Comparison of ENCODE assay signal across 28 mouse cellular contexts in the genomic region with DNA sequence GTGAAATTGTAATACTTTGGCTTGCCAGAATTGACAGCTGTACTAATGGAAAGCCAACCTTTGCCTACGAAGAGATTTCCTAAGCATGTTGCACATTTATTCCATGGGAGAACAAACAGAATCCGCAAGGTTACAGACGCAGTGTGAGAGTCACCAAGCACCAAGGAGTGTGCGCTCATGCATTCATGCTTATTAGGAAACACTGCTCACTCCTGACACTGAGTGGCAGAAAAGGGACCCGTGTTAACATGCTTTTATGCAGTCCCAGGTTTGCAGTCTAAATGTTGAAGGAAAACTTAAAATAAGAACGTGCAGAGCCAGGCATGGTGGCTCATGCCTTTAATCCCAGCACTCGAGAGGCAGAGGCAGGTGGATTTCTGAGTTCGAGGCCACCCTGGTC. TPM values are rescaled to one million over a fixed set of nuclear protein-coding genes. Genes with fewer than 3 reads are reported as not detected.
A peak's percentile ranks its signal among the peaks of the same experiment; 100 is the strongest.
DNase-seq lines count a peak whose midpoint lies in the region; ATAC-seq and TF ChIP-seq lines count a peak whose summit lies in the region.
"Had no signal": no experiment of that assay in that cellular context is flagged by ENCODE, and none has a peak within 500 bp of the region (broad histone marks: within the 10 kb centered on the region; RNA-seq: fewer than 3 reads in every experiment).

No protein-coding gene starts in this region.

- no peaks in the 10 kb centered on the region for H3K9me3 ChIP-seq in forebrain, postnatal 0 days (ENCODE audit: low read length)
- H3K9me3 ChIP-seq in forebrain, embryonic 11.5 days (ENCODE audit: control insufficient read depth, low read length) = no peaks in the 10 kb centered on the region
- H3K9me3 ChIP-seq: embryonic facial prominence, embryonic 12.5 days; embryonic facial prominence, embryonic 15.5 days; forebrain, embryonic 13.5 days; heart, embryonic 12.5 days; heart, embryonic 15.5 days; hindbrain, embryonic 10.5 days; hindbrain, embryonic 15.5 days had no signal

- H3K27ac ChIP-seq in forebrain, postnatal 0 days (ENCODE audit: low read depth, low read length) = no peak overlapping the region
- no peak overlapping the region for H3K27ac ChIP-seq in forebrain, embryonic 11.5 days (ENCODE audit: low read depth, low read length)
- H3K27ac ChIP-seq in layer of hippocampus, adult 2 months = no peak overlapping the region
- H3K27ac ChIP-seq: embryonic facial prominence, embryonic 12.5 days; embryonic facial prominence, embryonic 15.5 days; forebrain, embryonic 13.5 days; heart, embryonic 15.5 days; hindbrain, embryonic 10.5 days; hindbrain, embryonic 15.5 days had no signal

- WGBS in forebrain, postnatal 0 days = 54% methylated on average over 8 of the region's 8 CpGs
- WGBS in forebrain, embryonic 11.5 days = 70% methylated on average over 8 of the region's 8 CpGs

- DNase-seq in forebrain, postnatal 0 days = peak; percentile 25
- DNase-seq in forebrain, embryonic 11.5 days (ENCODE audit: low spot score) = no peak
- no peak for DNase-seq in layer of hippocampus, adult 2 months (ENCODE audit: low spot score in 2 of 2)
- no peak for DNase-seq in layer of hippocampus, postnatal 25 days (ENCODE audit: extremely low spot score in 1 of 2, low spot score in 1 of 2)
- DNase-seq in retina, postnatal 1 day = peak; percentile 9
- no peak for DNase-seq in retina, embryonic 14.5 days (ENCODE audit: low spot score)
- DNase-seq: adrenal gland, adult 2 months; adrenal gland, postnatal 14 days; cerebellum, adult 18-20 months; cerebellum, adult 9-11 months; cerebellum, postnatal 25 days; gastrocnemius, postnatal 25 days; heart, adult 18-20 months; heart, postnatal 10 days; heart, postnatal 36 days had no signal

- ATAC-seq in forebrain, postnatal 0 days = peak; percentile 59
- ATAC-seq in forebrain, embryonic 11.5 days (replicated peaks; ENCODE audit: low FRiP score) = no peak
- ATAC-seq: CD4-positive, CD25-positive, alpha-beta regulatory T cell, adult 4 months; forebrain, embryonic 13.5 days; inflammation-experienced regulatory T-cells, adult 6 months; intestine, embryonic 16.5 days had no signal

- peak; percentile 38 for TF ChIP-seq CTCF in forebrain, postnatal 0 days (IDR thresholded peaks at IDR 0.05; ENCODE audit: low read depth)
- TF ChIP-seq CTCF in layer of hippocampus, adult 2 months (conservative IDR thresholded peaks at IDR 0.05) = peak; percentile 50

- H3K9ac ChIP-seq in forebrain, postnatal 0 days = no peak overlapping the region
- no peak overlapping the region for H3K9ac ChIP-seq in forebrain, embryonic 11.5 days (ENCODE audit: low read length)
- H3K9ac ChIP-seq: embryonic facial prominence, embryonic 12.5 days; embryonic facial prominence, embryonic 15.5 days; forebrain, embryonic 13.5 days; heart, embryonic 12.5 days; heart, embryonic 15.5 days; hindbrain, embryonic 15.5 days had no signal

- H3K27me3 ChIP-seq in forebrain, postnatal 0 days (ENCODE audit: insufficient read depth, low read length) = no peaks in the 10 kb centered on the region; the same call in 1 of the 2 replicates
- peaks cover 4% of the 10 kb centered on the region; the same call in 1 of the 2 replicates for H3K27me3 ChIP-seq in forebrain, embryonic 11.5 days (ENCODE audit: control insufficient read depth, insufficient read depth, low read length)
- H3K27me3 ChIP-seq: hindbrain, embryonic 15.5 days had no signal

- H3K4me1 ChIP-seq in forebrain, postnatal 0 days (ENCODE audit: insufficient read depth) = no peaks in the 10 kb centered on the region
- no peaks in the 10 kb centered on the region for H3K4me1 ChIP-seq in forebrain, embryonic 11.5 days (replicated peaks; ENCODE audit: control insufficient read depth, insufficient read depth, low read length)
- H3K4me1 ChIP-seq: embryonic facial prominence, embryonic 12.5 days; embryonic facial prominence, embryonic 15.5 days; forebrain, embryonic 13.5 days; heart, embryonic 12.5 days; heart, embryonic 15.5 days; hindbrain, embryonic 10.5 days; hindbrain, embryonic 15.5 days had no signal

- H3K4me3 ChIP-seq in forebrain, postnatal 0 days (ENCODE audit: low read depth, low read length) = no peak overlapping the region
- no peak overlapping the region for H3K4me3 ChIP-seq in forebrain, embryonic 11.5 days (ENCODE audit: low read depth, low read length)
- no peak overlapping the region for H3K4me3 ChIP-seq in layer of hippocampus, adult 2 months
- H3K4me3 ChIP-seq: embryonic facial prominence, embryonic 12.5 days; embryonic facial prominence, embryonic 15.5 days; forebrain, embryonic 13.5 days; heart, embryonic 12.5 days; heart, embryonic 15.5 days; hindbrain, embryonic 10.5 days; hindbrain, embryonic 15.5 days had no signal

- H3K4me2 ChIP-seq in forebrain, postnatal 0 days (ENCODE audit: low read depth) = no peak overlapping the region
- no peak overlapping the region for H3K4me2 ChIP-seq in forebrain, embryonic 11.5 days (ENCODE audit: low read depth, low read length, severe bottlenecking)
- H3K4me2 ChIP-seq: embryonic facial prominence, embryonic 12.5 days; embryonic facial prominence, embryonic 15.5 days; forebrain, embryonic 13.5 days; heart, embryonic 12.5 days; heart, embryonic 15.5 days; hindbrain, embryonic 15.5 days had no signal

- no peaks in the 10 kb centered on the region for H3K36me3 ChIP-seq in forebrain, postnatal 0 days (ENCODE audit: insufficient read depth)
- no peaks in the 10 kb centered on the region for H3K36me3 ChIP-seq in forebrain, embryonic 11.5 days (ENCODE audit: control insufficient read depth, insufficient read depth, low read length)
- H3K36me3 ChIP-seq: embryonic facial prominence, embryonic 12.5 days; embryonic facial prominence, embryonic 15.5 days; heart, embryonic 12.5 days; heart, embryonic 15.5 days; hindbrain, embryonic 10.5 days; hindbrain, embryonic 15.5 days had no signal

RNA-seq across cellular contexts. Expression of a gene that starts 7.2 kb away (rescaled TPM):
- total RNA-seq in forebrain, postnatal 0 days (2014; rRNA removed) = 82.0 and 105 TPM in 2 replicates
- polyA plus RNA-seq in forebrain, postnatal 0 days (2015; fragmentation: Nextera tagmentation; extraction: Ambion mirVana) = 16.7 and 29.0 TPM in 2 replicates
- polyA plus RNA-seq in forebrain, embryonic 11.5 days (2014; fragmentation: Nextera tagmentation; extraction: Ambion mirVana) = 3.2 and 3.4 TPM in 2 replicates
- total RNA-seq in layer of hippocampus, adult 2 months (2021) = 100 to 1,000 TPM; 123 to 128 TPM
- 100 to 1,000 TPM; 110 to 121 TPM for total RNA-seq in layer of hippocampus, postnatal 25 days (2021)
- total RNA-seq: common myeloid progenitor, adult 5-6 weeks; heart, adult 18-20 months; heart, postnatal 10 days; heart, postnatal 36 days; MEL had no signal
- polyA plus RNA-seq: C2C12; CD4-positive, CD25-positive, alpha-beta regulatory T cell, adult 4 months had no signal

Comparison
In these comparisons a context has a peak if more than half of its experiments do, and no peak if none do; other contexts are left out.
1. DNase-seq: peak in forebrain, postnatal 0 days (single experiment) and retina, postnatal 1 day (single experiment); none in forebrain, embryonic 11.5 days (single experiment), layer of hippocampus, adult 2 months (0 of 2), layer of hippocampus, postnatal 25 days (0 of 2) and retina, embryonic 14.5 days (single experiment).